Mouse (Mus musculus) small intestine, adult 2 months (tissue): Measurements from ENCODE around the gene Pcbp2. TPM values are rescaled to one million over a fixed set of nuclear protein-coding genes. Genes with fewer than 3 reads are reported as not detected.

ENCODE experiments used
- H3K27ac ChIP-seq: fragments of 200-500 bp; 2 replicates; pipeline ENCODE4 v1.5.1; 2012; ENCODE audit warnings: low read depth, low read length, control low read depth, inconsistent platforms; ENCODE audit not compliant: insufficient read depth
- H3K27me3 ChIP-seq: fragments of 200-500 bp; 2 replicates; pipeline ENCODE4 v1.6.1; 2012; ENCODE audit warnings: mild to moderate bottlenecking, moderate library complexity, low read length, inconsistent platforms; ENCODE audit not compliant: control insufficient read depth, insufficient read depth
- H3K36me3 ChIP-seq: fragments of 200-500 bp; 2 replicates; pipeline ENCODE4 v1.6.1; 2012; ENCODE audit warnings: mild to moderate bottlenecking, low read length, control low read depth, inconsistent platforms; ENCODE audit not compliant: control insufficient read depth, insufficient read depth
- H3K4me1 ChIP-seq: fragments of 200-500 bp; 2 replicates; pipeline ENCODE4 v1.6.1; 2012; ENCODE audit warnings: low read length, inconsistent platforms, mixed read lengths; ENCODE audit not compliant: control insufficient read depth, insufficient read depth, insufficient read length
- H3K4me3 ChIP-seq: fragments of 200-500 bp; 2 replicates; pipeline ENCODE4 v1.5.1; 2012; ENCODE audit warnings: low read depth, mild to moderate bottlenecking, control low read depth, inconsistent platforms, low read length, moderate library complexity
- CTCF ChIP-seq: fragments of 200-500 bp; IDR thresholded peaks from 2 replicates; pipeline ENCODE4 v1.5.1; 2012; ENCODE audit warnings: low read depth, mild to moderate bottlenecking, control low read depth, inconsistent platforms, low read length, moderate library complexity, mixed read lengths; ENCODE audit not compliant: insufficient replicate concordance, insufficient read length; ENCODE audit errors: extremely low read depth
- POLR2A ChIP-seq: fragments of 200-500 bp; IDR thresholded peaks from 2 replicates; pipeline ENCODE4 v1.6.1; 2012; ENCODE audit warnings: low read depth, mild to moderate bottlenecking, control low read depth, inconsistent platforms, low read length, moderate library complexity
- WGBS: fragments of 180-500 bp; shearing (Covaris S2); methylation state at CpG from one replicate; pipeline ENCODE4 v1.1.7; 2018; 5-methylcytosine and 5-hydroxymethylcytosine counted together
- polyA plus RNA-seq: library from polyadenylated mRNA; depleted of rRNA; stranded (reverse); fragments of >200 nt; gene quantifications from 2 replicates; pipeline ENCODE4 v1.2.3, GENCODE M21; 2012

Pcbp2 gene
- polyA plus RNA-seq, 1 experiment = 442 TPM

- Histone ChIP-seq H3K36me3 (peaks cover 32% of the 10 kb centered on the region), H3K4me1 (peaks cover 10% of the 10 kb centered on the region), H3K4me3 (peak overlapping the region; percentile 33; the same call in 1 of the 2 replicates), H3K27ac (no peak overlapping the region), H3K27me3 (no peaks in the 10 kb centered on the region)
- 65% methylated on average over 9 of the region's 9 CpGs for WGBS
- TF ChIP-seq POLR2A (no peak), CTCF (no peak)
These were observed 8.8 kb upstream of the Pcbp2 start for GRCm38 (mm10) chr15:102461430-102462075.

- peaks cover 10% of the 10 kb centered on the region for H3K4me1 ChIP-seq
- no peak overlapping the region for H3K4me3 ChIP-seq
- H3K36me3 ChIP-seq = peaks cover 37% of the 10 kb centered on the region
- H3K27me3 ChIP-seq = no peaks in the 10 kb centered on the region
- H3K27ac ChIP-seq = no peak overlapping the region
- TF ChIP-seq POLR2A (no peak), CTCF (no peak)
These were observed 6.7 kb upstream of the Pcbp2 start for GRCm38 (mm10) chr15:102463666-102464065.

- TF ChIP-seq POLR2A (no peak), CTCF (no peak)
- H3K27me3 ChIP-seq = no peaks in the 10 kb centered on the region
- H3K36me3 ChIP-seq = peaks cover 24% of the 10 kb centered on the region
- H3K27ac ChIP-seq = no peak overlapping the region
- 98% methylated on average over 9 of the region's 9 CpGs for WGBS
- no peak overlapping the region for H3K4me3 ChIP-seq
- peaks cover 4% of the 10 kb centered on the region; the same call in 1 of the 2 replicates for H3K4me1 ChIP-seq
These were observed 1.5 kb upstream of the Pcbp2 start for GRCm38 (mm10) chr15:102468675-102469370.

- Histone ChIP-seq H3K27ac (peak overlapping the region; percentile 76), H3K36me3 (peaks cover 28% of the 10 kb centered on the region), H3K27me3 (no peaks in the 10 kb centered on the region), H3K4me1 (peaks cover 4% of the 10 kb centered on the region; the same call in 1 of the 2 replicates), H3K4me3 (peak overlapping the region; percentile 98)
- WGBS = 1% methylated on average over 42 of the region's 67 CpGs
- TF ChIP-seq CTCF (no peak), POLR2A (no peak; the same call in 1 of the 2 replicates)
These were observed 411 bp downstream of the Pcbp2 start for GRCm38 (mm10) chr15:102470605-102471294.

GRCm38 (mm10) chr15:102471295-102471645 is 931 bp downstream of the Pcbp2 start:
- H3K27me3 ChIP-seq = no peaks in the 10 kb centered on the region
- WGBS = under 1% methylated on average over 10 of the region's 10 CpGs
- TF ChIP-seq POLR2A (no peak), CTCF (no peak)

GRCm38 (mm10) chr15:102471727-102472126 is 1.4 kb downstream of the Pcbp2 start:
- Histone ChIP-seq H3K27ac (no peak overlapping the region), H3K4me1 (peaks cover 4% of the 10 kb centered on the region; the same call in 1 of the 2 replicates), H3K4me3 (no peak overlapping the region), H3K27me3 (no peaks in the 10 kb centered on the region), H3K36me3 (peaks cover 36% of the 10 kb centered on the region)
- TF ChIP-seq POLR2A (no peak), CTCF (no peak)

More at GRCm38 (mm10) chr15:102471295-102471645, 931 bp downstream of the Pcbp2 start:
- peaks cover 4% of the 10 kb centered on the region; the same call in 1 of the 2 replicates for H3K4me1 ChIP-seq
- peaks cover 33% of the 10 kb centered on the region for H3K36me3 ChIP-seq
- no peak overlapping the region; the same call in 1 of the 2 replicates for H3K27ac ChIP-seq
- H3K4me3 ChIP-seq = peak overlapping the region; percentile 98

- Histone ChIP-seq H3K27ac (no peak overlapping the region), H3K27me3 (no peaks in the 10 kb centered on the region), H3K36me3 (peaks cover 42% of the 10 kb centered on the region), H3K4me1 (peaks cover 4% of the 10 kb centered on the region; the same call in 1 of the 2 replicates), H3K4me3 (no peak overlapping the region)
- WGBS = 46% methylated on average over 2 of the region's 2 CpGs
- no peak for TF ChIP-seq CTCF
- no peak for TF ChIP-seq POLR2A
These were observed 2.9 kb downstream of the Pcbp2 start for GRCm38 (mm10) chr15:102473246-102473645.
